Mouse (Mus musculus) ES-E14 (cell line): Measurements from ENCODE around the gene Clec16a. TPM values are rescaled to one million over a fixed set of nuclear protein-coding genes. Genes with fewer than 3 reads are reported as not detected.

Experiments
- DNase-seq: peaks from one replicate; pipeline ENCODE4 v3.0.0-alpha.2; 2013; ENCODE audit warnings: low read depth, low spot score
- H3K27ac ChIP-seq: 2 replicates; pipeline ENCODE4 v1.5.1; 2012; ENCODE audit warnings: low read depth, mild to moderate bottlenecking, low read length, moderate library complexity, mixed read lengths; ENCODE audit not compliant: poor library complexity, insufficient read depth, severe bottlenecking
- H3K36me3 ChIP-seq: 2 replicates; pipeline ENCODE4 v1.6.1; 2012; ENCODE audit warnings: mild to moderate bottlenecking, low read length, moderate library complexity, mixed read lengths; ENCODE audit not compliant: control insufficient read depth, poor library complexity, insufficient read depth, severe bottlenecking
- H3K4me1 ChIP-seq, 2 experiments: fragments of 150-350 bp in 1 of 2; sonication (generic) in 1 of 2; 2 replicates each; pipeline ENCODE4 v1.6.1; 2012; ENCODE audit warnings: low read length in 2 of 2, mild to moderate bottlenecking in 1 of 2, mixed read lengths in 1 of 2; ENCODE audit not compliant: control insufficient read depth in 2 of 2, insufficient read depth in 2 of 2, poor library complexity in 1 of 2
- H3K4me3 ChIP-seq, 2 experiments: fragments of 150-350 bp in 1 of 2; sonication (generic) in 1 of 2; 2 replicates each; pipeline ENCODE4 v1.5.1; 2012; ENCODE audit warnings: low read length in 2 of 2, low read depth in 1 of 2, mild to moderate bottlenecking in 1 of 2, mixed read lengths in 1 of 2; ENCODE audit not compliant: insufficient read depth in 1 of 2, poor library complexity in 1 of 2, severe bottlenecking in 1 of 2
- H3K9ac ChIP-seq: 2 replicates; pipeline ENCODE4 v1.6.1; 2012; ENCODE audit warnings: low read depth, mild to moderate bottlenecking, low read length, mixed read lengths; ENCODE audit not compliant: poor library complexity, insufficient read depth, severe bottlenecking
- H3K9me3 ChIP-seq: fragments of 150-350 bp; sonication (generic); 2 replicates; pipeline ENCODE4 v1.6.1; 2012; ENCODE audit warnings: low read depth, mild to moderate bottlenecking, low read length; ENCODE audit not compliant: control insufficient read depth, insufficient read depth
- CHD2 ChIP-seq: IDR thresholded peaks from 2 replicates; pipeline ENCODE4 v1.6.1; 2014; ENCODE audit warnings: mild to moderate bottlenecking, low read depth, low read length, inconsistent platforms
- HCFC1 ChIP-seq: IDR thresholded peaks from 2 replicates; pipeline ENCODE4 v1.6.1; 2012; ENCODE audit warnings: low read length, inconsistent platforms, borderline replicate concordance; ENCODE audit not compliant: insufficient read depth
- MAFK ChIP-seq: IDR thresholded peaks from 2 replicates; pipeline ENCODE4 v1.6.1; 2014; ENCODE audit warnings: mild to moderate bottlenecking, low read depth, low read length, inconsistent platforms; ENCODE audit not compliant: insufficient read depth
- ZC3H11A ChIP-seq: IDR thresholded peaks from 2 replicates; pipeline ENCODE4 v1.6.1; 2012; ENCODE audit warnings: low read depth, mild to moderate bottlenecking, inconsistent platforms, low read length, borderline replicate concordance
- ZNF384 ChIP-seq: IDR thresholded peaks from 2 replicates; pipeline ENCODE4 v1.6.1; 2012; ENCODE audit warnings: low read depth, low read length, inconsistent platforms
- in situ Hi-C, 2 experiments: fragments of 600-800 bp; cut with MboI; formaldehyde crosslinking; loops; one replicate each; pipeline ENCODE4 v1.15.1; 2025; ENCODE audit warnings: low sequenced_read_pairs in 2 of 2, inconsistent platforms in 1 of 2; ENCODE audit not compliant: unreplicated experiment in 2 of 2
- total RNA-seq: library from RNA; depleted of rRNA; stranded (reverse); fragments of 300-350 nt; gene quantifications from 2 replicates; pipeline ENCODE4 v1.2.3, GENCODE M21; 2012

Clec16a gene
- total RNA-seq, 1 experiment = 14.6 TPM

GRCm38 (mm10) chr16:10725156-10725555 is 180.0 kb downstream of the Clec16a start:
- in situ Hi-C loops = no loop called here
- no peak for DNase-seq
- H3K4me3 ChIP-seq = no peak overlapping the region
- no peak overlapping the region for H3K9ac ChIP-seq
- no peak overlapping the region for H3K27ac ChIP-seq
- H3K4me1 ChIP-seq = peaks cover 0 to 6% of the 10 kb centered on the region in 2 experiments; a peak in 1 of 4 replicates
- no peaks in the 10 kb centered on the region for H3K9me3 ChIP-seq
- TF ChIP-seq MAFK = no peak
- no peak for TF ChIP-seq HCFC1
- no peaks in the 10 kb centered on the region for H3K36me3 ChIP-seq

DNA sequence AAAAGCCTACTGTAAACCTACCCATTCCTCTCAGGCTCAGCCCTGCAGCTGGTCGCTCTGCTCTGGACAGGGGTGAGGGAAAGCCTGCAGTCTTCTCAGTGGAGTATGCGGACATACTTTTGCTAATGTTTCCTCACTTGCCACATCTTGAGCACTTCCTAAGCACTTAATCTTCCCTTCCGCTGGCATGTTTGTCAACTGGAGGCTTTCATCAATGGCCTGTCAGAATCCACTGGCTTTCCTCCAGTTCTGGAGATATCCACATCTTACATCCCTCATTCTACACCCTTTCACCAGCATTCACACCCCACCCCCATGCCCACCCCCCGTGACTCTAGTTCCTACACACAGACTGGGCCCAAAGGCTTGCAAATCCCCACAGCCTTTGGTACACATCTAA is 182.5 kb downstream of the Clec16a start:
- TF ChIP-seq MAFK (no peak), ZC3H11A (no peak), HCFC1 (no peak), CHD2 (no peak), ZNF384 (no peak)
- no peak for DNase-seq

GRCm38 (mm10) chr16:10728886-10729285 is 183.7 kb downstream of the Clec16a start:
- H3K4me3 ChIP-seq = no peak overlapping the region
- in situ Hi-C loops = no loop called here

More for the DNA sequence above, 182.5 kb downstream of the Clec16a start:
- Histone ChIP-seq H3K9me3 (no peaks in the 10 kb centered on the region), H3K4me1 (peaks cover 0 to 4% of the 10 kb centered on the region in 2 experiments; a peak in 1 of 4 replicates), H3K27ac (no peak overlapping the region), H3K36me3 (no peaks in the 10 kb centered on the region), H3K9ac (no peak overlapping the region), H3K4me3 (no peak overlapping the region)
- in situ Hi-C loops = no loop called here

GRCm38 (mm10) chr16:10730941-10731340 is 185.8 kb downstream of the Clec16a start:
- no peaks in the 10 kb centered on the region for H3K9me3 ChIP-seq
- H3K9ac ChIP-seq = no peak overlapping the region
- DNase-seq = no peak
- no peak overlapping the region for H3K27ac ChIP-seq
- H3K4me3 ChIP-seq = no peak overlapping the region
- no peak for TF ChIP-seq HCFC1
- TF ChIP-seq MAFK = no peak
- TF ChIP-seq ZNF384 = no peak
- TF ChIP-seq ZC3H11A = no peak
- TF ChIP-seq CHD2 = no peak
- H3K36me3 ChIP-seq = no peaks in the 10 kb centered on the region
- in situ Hi-C loops = no loop called here
- no peaks in the 10 kb centered on the region for H3K4me1 ChIP-seq

More at GRCm38 (mm10) chr16:10728886-10729285, 183.7 kb downstream of the Clec16a start:
- Histone ChIP-seq H3K36me3 (no peaks in the 10 kb centered on the region), H3K9me3 (no peaks in the 10 kb centered on the region), H3K4me1 (no peaks in the 10 kb centered on the region), H3K9ac (no peak overlapping the region), H3K27ac (no peak overlapping the region)
- TF ChIP-seq HCFC1 (no peak), ZC3H11A (no peak), MAFK (no peak), ZNF384 (no peak), CHD2 (no peak)
- DNase-seq = no peak

DNA sequence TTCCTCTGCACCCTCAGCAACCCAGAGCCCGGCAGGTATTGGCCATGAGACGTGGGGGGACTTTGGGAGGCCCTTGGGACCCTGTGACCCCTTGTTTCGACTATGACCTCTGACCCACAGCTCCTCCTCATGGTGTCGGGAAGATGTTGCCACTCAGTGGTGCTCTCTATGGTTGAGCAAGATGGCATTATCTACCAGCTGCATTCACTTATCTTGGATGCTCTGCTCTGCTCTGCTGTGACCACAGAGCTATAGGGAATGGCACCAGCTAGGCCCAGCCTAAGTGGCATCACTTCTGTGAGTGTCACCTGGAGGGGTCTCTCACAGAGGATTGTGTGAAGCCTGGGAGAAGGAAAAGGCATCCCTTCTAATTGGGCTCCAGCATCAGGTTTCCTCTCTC is 186.6 kb downstream of the Clec16a start:
- TF ChIP-seq ZNF384 (no peak), MAFK (no peak), ZC3H11A (no peak), HCFC1 (no peak), CHD2 (no peak)
- no peak overlapping the region for H3K4me3 ChIP-seq
- H3K27ac ChIP-seq = no peak overlapping the region
- in situ Hi-C loops = no loop called here
- H3K9ac ChIP-seq = no peak overlapping the region
- DNase-seq = no peak
- H3K36me3 ChIP-seq = no peaks in the 10 kb centered on the region
- 0 out of 4 replicates have a peak, but pooled peaks cover 0 to under 1% of the 10 kb centered on the region in 2 experiments for H3K4me1 ChIP-seq
- H3K9me3 ChIP-seq = no peaks in the 10 kb centered on the region
